Mouse (Mus musculus): ENCODE results near the gene Grin2a.

The Grin2a gene

GRCm38 (mm10) chr16:9865710-9866109, 129.7 kb downstream of the Grin2a start:
- CTCF ChIA-PET, result no interaction called here

- CTCF ChIA-PET, result no interaction called here
Observed at GRCm38 (mm10) chr16:9865039-9865438, 130.3 kb downstream of the Grin2a start.

- CTCF ChIA-PET, result no interaction called here
Observed at GRCm38 (mm10) chr16:9857758-9858157, 137.6 kb downstream of the Grin2a start.

- CTCF ChIA-PET, result no interaction called here
Observed at GRCm38 (mm10) chr16:9851265-9851988, 143.9 kb downstream of the Grin2a start.

GRCm38 (mm10) chr16:9841496-9841895, 153.9 kb downstream of the Grin2a start:
- CTCF ChIA-PET, result no interaction called here

GRCm38 (mm10) chr16:9836542-9836941, 158.8 kb downstream of the Grin2a start:
- CTCF ChIA-PET, result no interaction called here

- CTCF ChIA-PET, result no interaction called here
Observed at GRCm38 (mm10) chr16:9834236-9834635, 161.1 kb downstream of the Grin2a start.

GRCm38 (mm10) chr16:9825110-9825483, 170.3 kb downstream of the Grin2a start:
- CTCF ChIA-PET, result no interaction called here

GRCm38 (mm10) chr16:9824436-9825109, 170.8 kb downstream of the Grin2a start:
- CTCF ChIA-PET, result no interaction called here

GRCm38 (mm10) chr16:9823686-9824085, 171.7 kb downstream of the Grin2a start:
- CTCF ChIA-PET, result no interaction called here

- CTCF ChIA-PET, result no interaction called here
Observed at GRCm38 (mm10) chr16:9819508-9819907, 175.9 kb downstream of the Grin2a start.

GRCm38 (mm10) chr16:9801338-9801737, 194.0 kb downstream of the Grin2a start:
- CTCF ChIA-PET, result no interaction called here

GRCm38 (mm10) chr16:9800221-9800620, 195.1 kb downstream of the Grin2a start:
- CTCF ChIA-PET, result no interaction called here

GRCm38 (mm10) chr16:9792976-9793375, 202.4 kb downstream of the Grin2a start:
- CTCF ChIA-PET, result no interaction called here

- CTCF ChIA-PET, result no interaction called here
Observed at GRCm38 (mm10) chr16:9786261-9786660, 209.1 kb downstream of the Grin2a start.

- CTCF ChIA-PET, result no interaction called here
Observed at GRCm38 (mm10) chr16:9785821-9786220, 209.5 kb downstream of the Grin2a start.

GRCm38 (mm10) chr16:9768981-9769380, 226.4 kb downstream of the Grin2a start:
- CTCF ChIA-PET, result no interaction called here

- CTCF ChIA-PET, result no interaction called here
Observed at GRCm38 (mm10) chr16:9768356-9768755, 227.0 kb downstream of the Grin2a start.

- CTCF ChIA-PET, result no interaction called here
Observed at GRCm38 (mm10) chr16:9767946-9768345, 227.4 kb downstream of the Grin2a start.

- CTCF ChIA-PET, result no interaction called here
Observed at GRCm38 (mm10) chr16:9764086-9764485, 231.3 kb downstream of the Grin2a start.

GRCm38 (mm10) chr16:9760347-9760746, 235.0 kb downstream of the Grin2a start:
- CTCF ChIA-PET, result no interaction called here

GRCm38 (mm10) chr16:9756849-9757248, 238.5 kb downstream of the Grin2a start:
- CTCF ChIA-PET, result no interaction called here

- CTCF ChIA-PET, result no interaction called here
Observed at GRCm38 (mm10) chr16:9754061-9754460, 241.3 kb downstream of the Grin2a start.

- CTCF ChIA-PET, result no interaction called here
Observed at GRCm38 (mm10) chr16:9753045-9753444, 242.3 kb downstream of the Grin2a start.
